ENCODE assay signal across 10 mouse cellular contexts in the genomic region with DNA sequence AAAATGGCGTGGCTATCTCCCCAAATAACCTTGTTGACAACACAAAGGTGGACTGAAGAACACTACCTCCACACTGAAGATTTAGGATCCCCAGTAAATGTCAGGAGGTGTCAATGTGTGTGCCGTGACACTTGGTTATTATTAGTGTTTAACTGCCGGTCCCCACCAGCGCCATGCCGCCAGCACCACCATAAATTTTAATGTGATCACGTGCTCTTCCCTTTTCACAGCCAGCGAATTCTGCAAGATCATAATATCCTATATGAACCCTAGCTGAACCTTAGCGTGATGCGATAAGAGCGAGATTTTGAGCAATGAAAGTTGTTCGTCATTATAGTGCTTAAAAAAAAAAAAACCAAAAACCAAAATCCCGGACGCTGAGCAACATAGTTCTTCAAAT.
DNase-seq lines count a peak whose midpoint lies in the region; ATAC-seq and TF ChIP-seq lines count a peak whose summit lies in the region.
"Had no signal": no experiment of that assay in that cellular context is flagged by ENCODE, and none has a peak within 500 bp of the region (broad histone marks: within the 10 kb centered on the region; RNA-seq: fewer than 3 reads in every experiment).

No protein-coding gene starts in this region.

- intact Hi-C loops in heart, adult 2 months (cut with DNase I): no loop called here
- intact Hi-C loops in left cerebral cortex, postnatal 4 days (cut with DNase I): loop anchor here (10.0 kb wide), 1 partner anchor 464 kb away; no protein-coding TSS in a partner anchor
- intact Hi-C loops in left cerebral cortex, postnatal 25 days (cut with DNase I): no loop called here
- intact Hi-C loops in left cerebral cortex, adult 2 months (cut with DNase I): no loop called here

- TF ChIP-seq POLR2A in heart, adult 2 months (IDR thresholded peaks at IDR 0.05; ENCODE audit: insufficient read depth, low read depth, low read length): no peak

- no peak overlapping the region for H3K9ac ChIP-seq in heart, embryonic 13.5 days
- no peak overlapping the region for H3K9ac ChIP-seq in heart, adult 2 months (ENCODE audit: low read depth, low read length)
- no peak overlapping the region for H3K9ac ChIP-seq in stomach, embryonic 14.5 days (replicated peaks; ENCODE audit: low read depth, low read length)
- H3K9ac ChIP-seq in stomach, postnatal 0 days (ENCODE audit: low read length): no peak overlapping the region
- H3K9ac ChIP-seq: liver, embryonic 12.5 days had no signal

- peak overlapping the region; percentile 70 for H3K4me2 ChIP-seq in heart, embryonic 13.5 days
- H3K4me2 ChIP-seq in stomach, embryonic 14.5 days (replicated peaks; ENCODE audit: low read depth, low read length): peak overlapping the region; percentile 39
- H3K4me2 ChIP-seq in stomach, postnatal 0 days (replicated peaks; ENCODE audit: low read depth): no peak overlapping the region

- WGBS in heart, embryonic 13.5 days: 51% methylated on average over 13 of the region's 13 CpGs
- 53% methylated on average over 13 of the region's 13 CpGs for WGBS in heart, adult 2 months
- 28% methylated on average over 13 of the region's 13 CpGs for WGBS in stomach, embryonic 14.5 days
- WGBS in stomach, postnatal 0 days: 38% methylated on average over 13 of the region's 13 CpGs

- TF ChIP-seq EP300 in heart, adult 2 months (IDR thresholded peaks at IDR 0.05; ENCODE audit: insufficient read depth, low read depth, low read length): no peak
- TF ChIP-seq EP300 in stomach, postnatal 0 days (optimal IDR thresholded peaks at IDR 0.05): no peak

- H3K79me2 ChIP-seq in heart, adult 2 months (replicated peaks; ENCODE audit: control insufficient read depth, insufficient read depth, low read length): no peaks in the 10 kb centered on the region

- H3K4me1 ChIP-seq in heart, embryonic 13.5 days: peaks cover 35% of the 10 kb centered on the region
- H3K4me1 ChIP-seq in heart, adult 2 months (ENCODE audit: control insufficient read depth, insufficient read depth, low read length): peaks cover 1% of the 10 kb centered on the region; the same call in 1 of the 2 replicates
- peaks cover 21% of the 10 kb centered on the region; the same call in 1 of the 2 replicates for H3K4me1 ChIP-seq in stomach, embryonic 14.5 days (ENCODE audit: control insufficient read depth, insufficient read depth, low read length)
- H3K4me1 ChIP-seq in stomach, postnatal 0 days (replicated peaks; ENCODE audit: control insufficient read depth, insufficient read depth): no peaks in the 10 kb centered on the region

- peak overlapping the region; percentile 13; the same call in 1 of the 2 replicates for H3K27ac ChIP-seq in heart, embryonic 13.5 days (replicated peaks)
- H3K27ac ChIP-seq in heart, adult 2 months: no peak overlapping the region
- H3K27ac ChIP-seq in stomach, embryonic 14.5 days (ENCODE audit: low read length): no peak overlapping the region
- no peak overlapping the region for H3K27ac ChIP-seq in stomach, postnatal 0 days (replicated peaks)
- no peak overlapping the region for H3K27ac ChIP-seq in left cerebral cortex, adult 2 months
- H3K27ac ChIP-seq: liver, embryonic 12.5 days had no signal

- no peaks in the 10 kb centered on the region for H3K9me3 ChIP-seq in heart, embryonic 13.5 days
- no peaks in the 10 kb centered on the region for H3K9me3 ChIP-seq in stomach, embryonic 14.5 days (ENCODE audit: control insufficient read depth, low read depth, low read length)
- H3K9me3 ChIP-seq in stomach, postnatal 0 days (ENCODE audit: control insufficient read depth, low read length): no peaks in the 10 kb centered on the region
- H3K9me3 ChIP-seq: liver, embryonic 12.5 days had no signal

- no peaks in the 10 kb centered on the region for H3K36me3 ChIP-seq in heart, embryonic 13.5 days
- H3K36me3 ChIP-seq in heart, adult 2 months (ENCODE audit: control insufficient read depth, insufficient read depth, low read length): no peaks in the 10 kb centered on the region
- H3K36me3 ChIP-seq in stomach, embryonic 14.5 days (ENCODE audit: control insufficient read depth, insufficient read depth, low read length): no peaks in the 10 kb centered on the region
- no peaks in the 10 kb centered on the region for H3K36me3 ChIP-seq in stomach, postnatal 0 days (ENCODE audit: control insufficient read depth, insufficient read depth, low read length)
- H3K36me3 ChIP-seq: liver, embryonic 12.5 days had no signal

- H3K4me3 ChIP-seq in heart, embryonic 13.5 days: peak overlapping the region; percentile 54
- no peak overlapping the region for H3K4me3 ChIP-seq in heart, adult 2 months
- H3K4me3 ChIP-seq in stomach, embryonic 14.5 days (ENCODE audit: low read depth, low read length): no peak overlapping the region
- H3K4me3 ChIP-seq in stomach, postnatal 0 days (ENCODE audit: low read depth, low read length): no peak overlapping the region
- H3K4me3 ChIP-seq in left cerebral cortex, adult 2 months: no peak overlapping the region
- H3K4me3 ChIP-seq: liver, embryonic 12.5 days had no signal

- DNase-seq in heart, adult 2 months: no peak
- no peak for DNase-seq in stomach, postnatal 0 days (ENCODE audit: low spot score)
- DNase-seq in mesoderm, embryonic 11.5 days (ENCODE audit: low read depth, low spot score): peak; percentile 67
- DNase-seq in left cerebral cortex, postnatal 4 days: no peak
- DNase-seq in left cerebral cortex, postnatal 25 days (ENCODE audit: low spot score in 2 of 2): no peak
- DNase-seq in left cerebral cortex, adult 2 months (ENCODE audit: extremely low spot score in 1 of 2, low spot score in 2 of 2): no peak
- DNase-seq: cerebellum, postnatal 10 days had no signal

- ATAC-seq in heart, embryonic 13.5 days (ENCODE audit: extremely low read depth, insufficient number of reproducible peaks, low FRiP score, low TSS enrichment): no peak
- ATAC-seq in stomach, embryonic 14.5 days (ENCODE audit: insufficient number of reproducible peaks, insufficient read depth, low FRiP score, low read depth): no peak
- ATAC-seq in stomach, postnatal 0 days (ENCODE audit: low FRiP score, low TSS enrichment): no peak
- ATAC-seq: liver, embryonic 12.5 days had no signal

- no peak for TF ChIP-seq CTCF in heart, adult 2 months (IDR thresholded peaks at IDR 0.05)
- TF ChIP-seq CTCF in stomach, postnatal 0 days (IDR thresholded peaks at IDR 0.05; ENCODE audit: low read depth): no peak
- no peak for TF ChIP-seq CTCF in left cerebral cortex, adult 2 months (IDR thresholded peaks at IDR 0.05)

- H3K27me3 ChIP-seq in heart, embryonic 13.5 days (replicated peaks): no peaks in the 10 kb centered on the region
- no peaks in the 10 kb centered on the region for H3K27me3 ChIP-seq in heart, adult 2 months (ENCODE audit: control insufficient read depth, insufficient read depth, low read length)
- no peaks in the 10 kb centered on the region for H3K27me3 ChIP-seq in stomach, embryonic 14.5 days (ENCODE audit: control insufficient read depth, insufficient read depth, low read length)
- H3K27me3 ChIP-seq in stomach, postnatal 0 days (ENCODE audit: control insufficient read depth, insufficient read depth, low read length): no peaks in the 10 kb centered on the region
- H3K27me3 ChIP-seq: liver, embryonic 12.5 days had no signal
